ENCODE assay signal across 22 mouse cellular contexts in genomic region chr11:115678861-115679260, GRCm38 (mm10). TPM values are rescaled to one million over a fixed set of nuclear protein-coding genes. Genes with fewer than 3 reads are reported as not detected.
A peak's percentile ranks its signal among the peaks of the same experiment; 100 is the strongest.
DNase-seq lines count a peak whose midpoint lies in the region; ATAC-seq and TF ChIP-seq lines count a peak whose summit lies in the region.
"Had no signal": no experiment of that assay in that cellular context is flagged by ENCODE, and none has a peak within 500 bp of the region (broad histone marks: within the 10 kb centered on the region; RNA-seq: fewer than 3 reads in every experiment).

No protein-coding gene starts in this region.

- peaks cover 100% of the 10 kb centered on the region for H3K79me2 ChIP-seq in CH12.LX (replicated peaks; ENCODE audit: control insufficient read depth, extremely low read depth, insufficient read depth, poor library complexity, severe bottlenecking)

- TF ChIP-seq POLR2A in CH12.LX (IDR thresholded peaks at IDR 0.05; ENCODE audit: low read depth, low read length) = no peak

- no peak for TF ChIP-seq RAD21 in CH12.LX (IDR thresholded peaks at IDR 0.05; ENCODE audit: low read depth, low read length)

- H3K9me3 ChIP-seq in heart, embryonic 11.5 days (replicated peaks; ENCODE audit: control insufficient read depth, low read length) = no peaks in the 10 kb centered on the region
- H3K9me3 ChIP-seq in heart, embryonic 10.5 days = no peaks in the 10 kb centered on the region
- H3K9me3 ChIP-seq in CH12.LX (replicated peaks; ENCODE audit: low read length) = peaks cover 9% of the 10 kb centered on the region
- H3K9me3 ChIP-seq in forebrain, embryonic 16.5 days (ENCODE audit: control insufficient read depth, low read length) = no peaks in the 10 kb centered on the region
- H3K9me3 ChIP-seq in kidney, embryonic 15.5 days (replicated peaks) = no peaks in the 10 kb centered on the region
- H3K9me3 ChIP-seq: embryonic facial prominence, embryonic 10.5 days; limb, embryonic 10.5 days; megakaryocyte, embryonic 14.5 days; neural tube, embryonic 15.5 days had no signal

- H3K27ac ChIP-seq in heart, embryonic 11.5 days (ENCODE audit: low read depth, low read length) = peak overlapping the region; percentile 50; the same call in 1 of the 2 replicates
- no peak overlapping the region for H3K27ac ChIP-seq in heart, embryonic 10.5 days
- H3K27ac ChIP-seq in layer of hippocampus, adult 2 months = no peak overlapping the region
- no peak overlapping the region; the same call in 1 of the 2 replicates for H3K27ac ChIP-seq in CH12.LX (ENCODE audit: insufficient read depth, low read depth)
- H3K27ac ChIP-seq in forebrain, embryonic 16.5 days (ENCODE audit: low read length) = no peak overlapping the region; the same call in 1 of the 2 replicates
- no peak overlapping the region for H3K27ac ChIP-seq in kidney, embryonic 15.5 days
- H3K27ac ChIP-seq: embryonic facial prominence, embryonic 10.5 days; kidney, postnatal 0 days; limb, embryonic 10.5 days; neural tube, embryonic 15.5 days had no signal

- H3K4me2 ChIP-seq in heart, embryonic 11.5 days = no peak overlapping the region
- H3K4me2 ChIP-seq in CH12.LX (ENCODE audit: insufficient read depth, low read depth, poor library complexity, severe bottlenecking) = no peak overlapping the region
- no peak overlapping the region for H3K4me2 ChIP-seq in forebrain, embryonic 16.5 days (ENCODE audit: low read length)
- no peak overlapping the region for H3K4me2 ChIP-seq in kidney, embryonic 15.5 days
- H3K4me2 ChIP-seq: liver, embryonic 11.5 days; neural tube, embryonic 15.5 days had no signal

- H3K9ac ChIP-seq in heart, embryonic 11.5 days (ENCODE audit: low read depth, low read length) = no peak overlapping the region
- H3K9ac ChIP-seq in CH12.LX (ENCODE audit: insufficient read depth, low read depth) = no peak overlapping the region
- no peak overlapping the region for H3K9ac ChIP-seq in forebrain, embryonic 16.5 days (replicated peaks; ENCODE audit: low read depth, low read length)
- H3K9ac ChIP-seq in kidney, embryonic 15.5 days = no peak overlapping the region
- H3K9ac ChIP-seq: neural tube, embryonic 15.5 days had no signal

- in situ Hi-C loops in CH12.LX (cut with MboI; ENCODE audit: low pct_ligation_motif_present, low pct_unique_long_range_greater_than_20kb, low sequenced_read_pairs) = no loop called here

- no peak for DNase-seq in heart, embryonic 10.5 days (ENCODE audit: low spot score)
- DNase-seq in layer of hippocampus, adult 9-11 months = peak; percentile 53
- no peak for DNase-seq in layer of hippocampus, adult 2 months (ENCODE audit: low spot score in 2 of 2)
- no peak for DNase-seq in CH12.LX (ENCODE audit: extremely low read depth)
- DNase-seq: B cell, adult 2 months; cerebellum, adult 8-10 months; gastrocnemius, postnatal 10 days; heart, adult 11 months; lung, adult 2 months; midbrain, embryonic 14.5 days; thymus, adult 18-20 months had no signal

- H3K4me1 ChIP-seq in heart, embryonic 11.5 days (ENCODE audit: control insufficient read depth, insufficient read depth, low read length) = peaks cover 19% of the 10 kb centered on the region
- H3K4me1 ChIP-seq in heart, embryonic 10.5 days = peaks cover 21% of the 10 kb centered on the region
- peaks cover 38 to 72% of the 10 kb centered on the region in 2 experiments for H3K4me1 ChIP-seq in CH12.LX (ENCODE audit: control insufficient read depth in 1 of 2, insufficient read depth in 2 of 2)
- H3K4me1 ChIP-seq in forebrain, embryonic 16.5 days (replicated peaks; ENCODE audit: control insufficient read depth, insufficient read depth, low read length) = peaks cover 10% of the 10 kb centered on the region
- H3K4me1 ChIP-seq in kidney, embryonic 15.5 days = no peaks in the 10 kb centered on the region
- H3K4me1 ChIP-seq: limb, embryonic 10.5 days had no signal

- TF ChIP-seq CTCF in layer of hippocampus, adult 2 months (conservative IDR thresholded peaks at IDR 0.05) = no peak
- TF ChIP-seq CTCF in CH12.LX (conservative IDR thresholded peaks at IDR 0.05 in 1 of 2, IDR thresholded peaks at IDR 0.05 in 1 of 2; ENCODE audit: low read depth in 2 of 2, low read length in 2 of 2) = no peak

- peaks cover 11% of the 10 kb centered on the region; the same call in 1 of the 2 replicates for H3K36me3 ChIP-seq in heart, embryonic 11.5 days (ENCODE audit: control insufficient read depth, insufficient read depth, low read length)
- H3K36me3 ChIP-seq in heart, embryonic 10.5 days = peaks cover 46% of the 10 kb centered on the region
- peaks cover 54 to 81% of the 10 kb centered on the region in 2 experiments for H3K36me3 ChIP-seq in CH12.LX (replicated peaks in 1 of 2; ENCODE audit: control insufficient read depth in 1 of 2, insufficient read depth in 1 of 2, low read length in 1 of 2)
- peaks cover 4% of the 10 kb centered on the region; the same call in 1 of the 2 replicates for H3K36me3 ChIP-seq in forebrain, embryonic 16.5 days (ENCODE audit: control insufficient read depth, insufficient read depth)
- peaks cover 53% of the 10 kb centered on the region for H3K36me3 ChIP-seq in kidney, embryonic 15.5 days

- no peak overlapping the region for H3K4me3 ChIP-seq in heart, embryonic 11.5 days (ENCODE audit: low read depth, low read length)
- H3K4me3 ChIP-seq in heart, embryonic 10.5 days = no peak overlapping the region
- no peak overlapping the region for H3K4me3 ChIP-seq in layer of hippocampus, adult 2 months
- no peak overlapping the region for H3K4me3 ChIP-seq in CH12.LX (replicated peaks in 1 of 3; ENCODE audit: low read depth in 2 of 3, low read length in 2 of 3, poor library complexity in 1 of 3)
- no peak overlapping the region for H3K4me3 ChIP-seq in forebrain, embryonic 16.5 days (replicated peaks; ENCODE audit: low read length)
- no peak overlapping the region for H3K4me3 ChIP-seq in kidney, embryonic 15.5 days (replicated peaks)
- H3K4me3 ChIP-seq: embryonic facial prominence, embryonic 10.5 days; limb, embryonic 10.5 days; megakaryocyte, embryonic 14.5 days; neural tube, embryonic 15.5 days had no signal

- no peak for ATAC-seq in heart, embryonic 11.5 days (replicated peaks; ENCODE audit: insufficient number of reproducible peaks, low FRiP score, low TSS enrichment)
- ATAC-seq in forebrain, embryonic 16.5 days = 0 out of 2 replicates have a peak, but pooled peaks have one; percentile 40
- ATAC-seq in kidney, embryonic 15.5 days (replicated peaks; ENCODE audit: low FRiP score) = no peak
- ATAC-seq: hindbrain, embryonic 16.5 days; intestine, postnatal 0 days had no signal

- dilution Hi-C loops in CH12.LX (cut with MboI; ENCODE audit: extremely low pct_ligation_motif_present, extremely low pct_unique_long_range_greater_than_20kb, low sequenced_read_pairs) = no loop called here

- WGBS in heart, embryonic 11.5 days (ENCODE audit: insufficient replicate concordance) = 98% methylated on average over 6 of the region's 6 CpGs
- 92% methylated on average over 6 of the region's 6 CpGs for WGBS in heart, embryonic 10.5 days
- 58% methylated on average over 6 of the region's 6 CpGs for WGBS in forebrain, embryonic 16.5 days
- 92% methylated on average over 6 of the region's 6 CpGs for WGBS in kidney, embryonic 15.5 days

- peak; percentile 87 for TF ChIP-seq EP300 in CH12.LX (IDR thresholded peaks at IDR 0.05; ENCODE audit: low read length)

- no peaks in the 10 kb centered on the region for H3K27me3 ChIP-seq in heart, embryonic 11.5 days (ENCODE audit: control insufficient read depth, insufficient read depth, low read length)
- no peaks in the 10 kb centered on the region for H3K27me3 ChIP-seq in heart, embryonic 10.5 days (ENCODE audit: insufficient read depth, poor library complexity, severe bottlenecking)
- no peaks in the 10 kb centered on the region for H3K27me3 ChIP-seq in CH12.LX (replicated peaks)
- no peaks in the 10 kb centered on the region for H3K27me3 ChIP-seq in forebrain, embryonic 16.5 days (replicated peaks; ENCODE audit: control insufficient read depth, insufficient read depth, low read length)
- H3K27me3 ChIP-seq in kidney, embryonic 15.5 days = no peaks in the 10 kb centered on the region
- H3K27me3 ChIP-seq: megakaryocyte, embryonic 14.5 days; neural tube, embryonic 15.5 days had no signal

TF ChIP-seq in CH12.LX, 34 proteins besides CTCF, POLR2A, EP300 and RAD21 (continues in another document):
- TF ChIP-seq TCF12 (IDR thresholded peaks at IDR 0.05; ENCODE audit: low read depth, low read length) (peak; percentile 95), HCFC1 (IDR thresholded peaks at IDR 0.05; ENCODE audit: low read depth, low read length) (no peak), USF2 (conservative IDR thresholded peaks at IDR 0.05; ENCODE audit: low read depth, low read length) (peak; percentile 80), E2F4 (IDR thresholded peaks at IDR 0.05; ENCODE audit: insufficient replicate concordance, low read depth, low read length) (no peak), SMC3 (IDR thresholded peaks at IDR 0.05; ENCODE audit: low read depth, low read length) (no peak), BHLHE40 (IDR thresholded peaks at IDR 0.05; ENCODE audit: low read depth, low read length) (peak; percentile 99), MAX (IDR thresholded peaks at IDR 0.05; ENCODE audit: low read length) (peak; percentile 51), ZMIZ1 (IDR thresholded peaks at IDR 0.05; ENCODE audit: low read depth, low read length) (no peak), IRF4 (IDR thresholded peaks at IDR 0.05; ENCODE audit: low read depth, low read length) (peak; percentile 85), MAFK (IDR thresholded peaks at IDR 0.05; ENCODE audit: insufficient replicate concordance, low read length) (no peak)

RNA-seq across cellular contexts. Expression of gene Grb2, which starts 29.5 kb away (rescaled TPM):
- 42.7 and 56.3 TPM in 2 replicates for polyA plus RNA-seq in heart, embryonic 11.5 days (2014; fragmentation: Nextera tagmentation; extraction: Ambion mirVana)
- 78.4 and 107 TPM in 2 replicates for polyA plus RNA-seq in heart, embryonic 10.5 days (2016; fragmentation: Nextera tagmentation; extraction: Ambion mirVana)
- total RNA-seq in layer of hippocampus, adult 2 months (2021) = 100 to 1,000 TPM; 182 to 198 TPM
- total RNA-seq in CH12.LX (2012; rRNA removed) (63.6 and 67.7 TPM in 2 replicates), CH12.LX (2014; rRNA removed) (110 and 117 TPM in 2 replicates)
- 228 and 241 TPM in 2 replicates for polyA plus RNA-seq in CH12.LX (2012; ENCODE audit: insufficient read length, low read depth)
- polyA plus RNA-seq in forebrain, embryonic 16.5 days (2015; fragmentation: Nextera tagmentation; extraction: Ambion mirVana) = 188 and 194 TPM in 2 replicates
- polyA plus RNA-seq in kidney, embryonic 15.5 days (2015; fragmentation: Nextera tagmentation; extraction: Ambion mirVana) = 92.0 and 98.4 TPM in 2 replicates

RNA-seq across cellular contexts. Expression of gene Slc25a19, which starts 50.8 kb away (rescaled TPM):
- polyA plus RNA-seq in heart, embryonic 11.5 days (2014; fragmentation: Nextera tagmentation; extraction: Ambion mirVana) = 35.6 and 35.7 TPM in 2 replicates
- polyA plus RNA-seq in heart, embryonic 10.5 days (2016; fragmentation: Nextera tagmentation; extraction: Ambion mirVana) = 33.5 and 45.5 TPM in 2 replicates
- total RNA-seq in layer of hippocampus, adult 2 months (2021) = 10 to 100 TPM; 60.4 to 66.6 TPM
- 277 and 312 TPM in 2 replicates for total RNA-seq in CH12.LX (2012; rRNA removed)
- 278 and 294 TPM in 2 replicates for total RNA-seq in CH12.LX (2014; rRNA removed)
- polyA plus RNA-seq in CH12.LX (2012; ENCODE audit: insufficient read length, low read depth) = 374 and 398 TPM in 2 replicates
- 57.2 and 63.0 TPM in 2 replicates for polyA plus RNA-seq in forebrain, embryonic 16.5 days (2015; fragmentation: Nextera tagmentation; extraction: Ambion mirVana)
- 45.8 and 48.3 TPM in 2 replicates for polyA plus RNA-seq in kidney, embryonic 15.5 days (2015; fragmentation: Nextera tagmentation; extraction: Ambion mirVana)
